Mouse (Mus musculus) layer of hippocampus, adult 6 months (tissue): ENCODE results near the gene Slc47a2. TPM values are rescaled to one million over a fixed set of nuclear protein-coding genes. Genes with fewer than 3 reads are reported as not detected.

Experiments
- long read RNA-seq, 2 experiments: library from polyadenylated mRNA; unstranded; transcript quantifications; one replicate each; pipeline ENCODE4 v2.0.0; 2019 to 2020
- polyA plus RNA-seq: library from polyadenylated mRNA; unstranded; fragments of <200 nt; fragmentation: Nextera tagmentation; gene quantifications from 2 replicates; pipeline ENCODE4 v1.2.3, GENCODE M21; 2021

Slc47a2 gene
- polyA plus RNA-seq: not detected in 2 replicates
- long read RNA-seq, experiment 1: 0 reads
- long read RNA-seq, experiment 2: 0 reads

DNA sequence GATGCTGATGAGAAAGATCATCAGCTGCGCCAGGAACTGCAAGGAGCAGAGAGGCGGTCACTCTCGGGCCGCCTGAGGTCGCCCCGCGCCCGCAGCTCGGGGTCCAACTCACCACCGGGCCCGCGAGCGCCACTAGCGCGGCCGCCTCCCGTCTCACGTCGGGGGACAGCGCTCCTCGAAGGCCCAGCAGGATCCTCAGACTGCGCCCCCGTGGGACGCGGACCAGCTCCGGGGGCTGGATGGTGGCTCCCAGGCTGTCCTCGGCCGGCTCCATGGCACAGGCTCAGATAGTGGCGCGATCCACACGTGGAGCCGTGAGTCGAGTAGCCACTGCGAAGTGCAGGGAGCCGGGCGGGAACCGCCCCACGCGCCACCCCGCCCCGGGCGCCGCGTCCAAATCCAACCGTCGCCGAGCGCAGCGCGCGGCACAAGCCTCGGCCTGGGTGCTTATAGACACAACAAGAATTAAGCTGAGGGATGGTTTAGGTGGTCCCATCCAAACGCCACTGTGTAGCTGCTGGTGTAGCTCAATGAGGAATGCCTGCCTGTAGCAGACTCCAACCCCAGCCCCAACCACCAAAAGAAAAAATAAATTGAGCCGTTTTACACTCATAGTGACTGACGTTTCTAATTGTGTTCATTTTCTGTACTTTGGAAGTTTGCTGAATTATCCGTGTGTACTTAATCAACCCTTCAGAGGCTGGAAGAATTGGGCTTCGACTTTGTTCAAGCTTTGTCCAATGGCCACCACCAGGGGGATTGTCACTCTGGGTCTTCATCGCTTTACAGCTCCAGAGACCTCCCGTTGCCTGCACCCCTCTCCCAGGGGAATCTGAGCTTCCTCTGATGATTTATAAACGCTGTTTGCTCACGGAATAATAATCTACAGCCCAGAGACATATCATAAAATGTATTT is at the start of gene Slc47a2:
Gene Slc47a2, minus strand, starts transcription at position 356 of the 916 bp plus-strand sequence.

DNA sequence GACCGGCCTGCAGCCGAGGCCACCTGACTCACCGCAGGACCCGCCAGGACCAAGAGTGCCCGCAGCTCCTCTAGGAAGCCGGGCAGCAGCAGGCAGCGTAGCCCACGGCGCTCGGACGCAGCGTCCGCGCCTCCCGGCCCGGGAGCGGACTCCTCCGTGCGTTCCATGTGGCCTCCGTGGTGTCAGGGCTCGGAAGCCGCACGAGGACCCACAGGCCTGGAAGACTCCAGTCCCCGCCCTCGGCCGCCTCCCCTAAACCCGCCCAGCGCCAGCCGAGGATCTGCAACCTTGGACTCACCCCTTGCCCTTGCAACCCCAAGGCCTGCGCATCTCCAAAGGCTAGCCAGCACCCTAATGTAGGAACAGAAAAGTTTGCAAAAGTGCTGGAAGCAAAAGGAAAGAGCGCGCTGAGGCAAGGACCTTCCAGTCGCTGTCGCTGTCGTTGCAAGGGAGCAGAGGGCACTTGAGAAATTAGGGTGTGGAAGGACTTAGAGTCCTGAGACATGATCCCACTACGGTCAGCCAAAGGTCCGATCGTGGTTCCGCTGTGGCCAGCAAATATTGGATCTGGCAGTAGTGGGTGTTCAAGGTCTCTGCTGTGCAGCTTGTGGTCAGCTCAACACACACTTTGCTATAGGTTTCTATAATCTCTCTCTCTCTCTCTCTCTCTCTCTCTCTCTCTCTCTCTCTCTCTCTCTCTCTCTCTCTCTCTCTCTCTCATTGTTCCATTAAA is 35.4 kb upstream of the Slc47a2 start, which contains the start of gene Slc47a1:
Gene Slc47a1, minus strand, starts transcription at position 465 of the 733 bp plus-strand sequence.

DNA sequence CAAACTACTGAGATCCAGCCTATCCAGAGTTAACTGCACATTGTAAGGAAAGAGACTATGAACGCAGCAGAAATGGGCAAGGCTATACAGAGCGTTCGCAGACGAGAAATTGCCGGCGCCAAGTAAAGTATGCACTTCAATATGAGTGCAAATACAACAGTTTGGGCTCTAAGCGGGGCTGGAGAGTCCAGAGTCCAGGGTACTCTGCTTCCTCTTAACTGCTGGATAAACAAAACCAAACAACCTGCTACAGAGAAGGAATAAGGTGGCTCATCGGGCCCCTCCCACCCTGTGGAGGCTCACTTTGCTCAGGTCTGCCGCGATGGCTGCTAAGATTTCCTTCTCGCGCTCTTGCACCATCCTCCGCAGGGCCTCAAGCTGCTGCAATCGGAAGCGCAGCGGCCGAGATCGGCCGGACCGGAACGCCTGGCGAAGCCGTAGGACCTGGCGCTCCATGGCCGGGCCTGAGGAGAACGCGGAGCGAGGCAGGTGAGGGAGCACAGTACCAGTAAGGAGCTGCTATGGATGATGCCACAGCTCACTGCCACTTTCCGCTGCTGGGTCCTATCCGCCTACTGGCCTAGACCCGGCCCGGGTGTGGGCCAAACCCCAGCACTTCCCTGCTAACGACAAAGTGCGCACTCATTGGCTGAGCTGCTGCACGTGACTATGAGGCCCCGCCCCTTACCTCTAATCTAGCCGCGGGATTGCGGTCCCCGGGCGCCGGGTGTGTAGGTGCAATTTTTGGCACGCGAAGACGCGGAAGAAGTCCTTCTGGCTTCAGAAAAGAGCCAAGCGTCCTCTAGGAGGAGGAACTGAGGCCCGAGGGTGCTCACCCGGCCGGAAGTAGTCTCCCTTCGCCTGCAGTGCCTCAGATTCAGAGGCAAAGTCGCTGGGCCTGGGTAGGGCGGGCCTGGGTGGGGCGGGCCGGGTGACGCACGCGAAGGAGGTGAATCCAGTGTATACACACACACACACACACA is 75.8 kb downstream of the Slc47a2 start, which contains the start of gene Aldh3a2:
Gene Aldh3a2, minus strand, starts transcription at position 914 of the 983 bp plus-strand sequence.

Other genes starting within 250 kb of the Slc47a2 start
- 3.0 and 3.4 TPM in 2 replicates for gene Tnfrsf13b, start 216.1 kb downstream of the Slc47a2 start, polyA plus RNA-seq
- gene Usp22, start 167.8 kb downstream of the Slc47a2 start, polyA plus RNA-seq: 187 and 188 TPM in 2 replicates
- gene Aldh3a1, start 135.3 kb downstream of the Slc47a2 start, polyA plus RNA-seq: 1.1 and 1.6 TPM in 2 replicates
- gene Aldh3a2, start 75.4 kb downstream of the Slc47a2 start, polyA plus RNA-seq: 35.9 and 36.9 TPM in 2 replicates
- 0.48 and 0.69 TPM in 2 replicates for gene Slc47a1, start 35.5 kb upstream of the Slc47a2 start, polyA plus RNA-seq
- gene Rnf112, start 111.3 kb upstream of the Slc47a2 start, polyA plus RNA-seq: 20.2 and 24.6 TPM in 2 replicates
- 3.6 and 5.5 TPM in 2 replicates for gene Mfap4, start 142.6 kb upstream of the Slc47a2 start, polyA plus RNA-seq
- gene Mapk7, start 151.5 kb upstream of the Slc47a2 start, polyA plus RNA-seq: 15.7 and 16.4 TPM in 2 replicates
- gene B9d1, start 162.3 kb upstream of the Slc47a2 start, polyA plus RNA-seq: 52.5 and 61.4 TPM in 2 replicates
- 134 and 150 TPM in 2 replicates for gene Epn2, start 236.8 kb upstream of the Slc47a2 start, polyA plus RNA-seq